Mouse (Mus musculus) stomach, postnatal 0 days (tissue): ENCODE measurements around the gene Rimklb. TPM values are rescaled to one million over a fixed set of nuclear protein-coding genes. Genes with fewer than 3 reads are reported as not detected.
A peak's percentile ranks its signal among the peaks of the same experiment; 100 is the strongest.

Experiments
- ATAC-seq: fragments of 200-750 bp; cut with Nextera tagmentation; 2 replicates; pipeline ENCODE4 v1.8.0; 2017; ENCODE audit not compliant: low FRiP score, low TSS enrichment
- DNase-seq: peaks from one replicate; pipeline ENCODE4 v3.0.0-alpha.2; 2016; ENCODE audit warnings: low spot score
- H3K27ac ChIP-seq: fragments of 300-500 bp; sonication (generic); replicated peaks from 2 replicates; pipeline ENCODE4 v1.5.1; 2014; ENCODE audit warnings: mild to moderate bottlenecking, control low read depth
- H3K27me3 ChIP-seq: fragments of 300-500 bp; sonication (generic); 2 replicates; pipeline ENCODE4 v1.6.1; 2014; ENCODE audit warnings: low read length; ENCODE audit not compliant: control insufficient read depth, insufficient read depth
- H3K36me3 ChIP-seq: fragments of 300-500 bp; sonication (generic); 2 replicates; pipeline ENCODE4 v1.6.1; 2014; ENCODE audit warnings: low read length, mixed read lengths; ENCODE audit not compliant: control insufficient read depth, insufficient read depth
- H3K4me1 ChIP-seq: fragments of 300-500 bp; sonication (generic); replicated peaks from 2 replicates; pipeline ENCODE4 v1.6.1; 2014; ENCODE audit warnings: antibody characterized with exemption; ENCODE audit not compliant: control insufficient read depth, insufficient read depth
- H3K4me2 ChIP-seq: fragments of 300-500 bp; sonication (generic); replicated peaks from 2 replicates; pipeline ENCODE4 v1.6.1; 2014; ENCODE audit warnings: low read depth, mild to moderate bottlenecking, control low read depth, moderate library complexity
- H3K4me3 ChIP-seq: fragments of 300-500 bp; sonication (generic); 2 replicates; pipeline ENCODE4 v1.5.1; 2014; ENCODE audit warnings: low read depth, low read length, control low read depth
- H3K9ac ChIP-seq: fragments of 300-500 bp; sonication (generic); 2 replicates; pipeline ENCODE4 v1.6.1; 2014; ENCODE audit warnings: mild to moderate bottlenecking, low read length, control low read depth, mixed read lengths
- H3K9me3 ChIP-seq: fragments of 300-500 bp; sonication (generic); 2 replicates; pipeline ENCODE4 v1.6.1; 2016; ENCODE audit warnings: low read length; ENCODE audit not compliant: control insufficient read depth
- CTCF ChIP-seq: IDR thresholded peaks from 2 replicates; pipeline ENCODE4 v1.5.1; 2016; ENCODE audit warnings: antibody characterized with exemption, low read depth, mild to moderate bottlenecking, moderate library complexity
- EP300 ChIP-seq: optimal IDR thresholded peaks from 2 replicates; pipeline ENCODE3; 2016; ENCODE audit warnings: antibody characterized with exemption
- WGBS: fragments of 180-500 bp; shearing (Covaris S2); extraction: QIAGEN DNeasy Blood & Tissue Kit; methylation state at CpG from one replicate; pipeline ENCODE4 v1.1.7; 2014; 5-methylcytosine and 5-hydroxymethylcytosine counted together
- polyA plus RNA-seq: library from polyadenylated mRNA; unstranded; fragments of >200 nt; fragmentation: Nextera tagmentation; extraction: Ambion mirVana; gene quantifications from 2 replicates; pipeline ENCODE4 v1.2.1, GENCODE M21; 2015

Gene Rimklb
- polyA plus RNA-seq, 1 experiment from 2014 or later, result 2.4 TPM

DNA sequence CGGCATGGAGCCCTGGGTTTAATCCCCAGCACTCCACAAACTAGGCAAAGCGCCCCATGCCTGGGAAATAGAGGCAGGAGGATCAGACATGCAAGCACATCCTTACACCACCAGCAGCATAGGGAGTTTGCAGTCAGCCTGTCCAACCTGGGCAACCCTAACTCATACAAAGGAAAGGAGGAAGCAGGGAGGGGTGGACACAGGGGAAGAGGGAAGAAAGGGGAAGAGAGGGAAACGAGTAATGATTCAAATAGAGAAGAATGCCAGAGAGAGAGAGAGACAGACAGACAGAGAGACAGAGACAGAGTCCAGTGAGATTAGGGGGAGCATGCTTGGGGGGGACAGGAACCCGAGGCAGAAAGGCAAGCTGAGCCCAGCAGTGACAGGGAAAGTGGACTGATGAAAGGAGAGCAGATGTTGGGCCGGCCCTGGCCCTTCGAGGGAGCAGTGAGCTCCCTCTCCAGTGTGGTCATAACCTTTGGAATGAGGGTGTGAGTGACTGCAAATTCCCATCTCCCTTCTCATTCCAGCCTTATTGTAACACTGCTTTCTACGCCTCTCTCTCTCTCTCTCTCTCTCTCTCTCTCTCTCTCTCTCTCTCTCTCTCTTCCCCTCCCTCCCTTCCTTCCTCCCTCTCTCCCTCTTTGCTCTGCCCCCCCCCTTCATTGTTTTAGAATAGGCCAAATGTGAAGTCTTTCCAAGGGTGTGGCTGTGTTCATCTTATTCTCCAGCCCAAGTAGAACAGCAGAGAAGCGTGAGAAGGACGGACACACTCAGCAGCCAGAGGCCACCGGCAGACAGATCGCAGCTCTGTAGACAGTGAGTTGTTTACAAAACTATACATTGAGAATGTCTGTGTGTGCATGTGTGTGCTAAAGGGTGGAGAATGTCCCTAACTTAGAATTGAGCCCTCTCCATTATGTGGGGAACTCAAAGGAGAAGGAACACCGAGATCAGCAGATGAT, 14.6 kb upstream of the Rimklb start:
- peak overlapping the region; percentile 47; the same call in 1 of the 2 replicates for H3K9ac ChIP-seq
- H3K27ac ChIP-seq, result peak overlapping the region; percentile 78

DNA sequence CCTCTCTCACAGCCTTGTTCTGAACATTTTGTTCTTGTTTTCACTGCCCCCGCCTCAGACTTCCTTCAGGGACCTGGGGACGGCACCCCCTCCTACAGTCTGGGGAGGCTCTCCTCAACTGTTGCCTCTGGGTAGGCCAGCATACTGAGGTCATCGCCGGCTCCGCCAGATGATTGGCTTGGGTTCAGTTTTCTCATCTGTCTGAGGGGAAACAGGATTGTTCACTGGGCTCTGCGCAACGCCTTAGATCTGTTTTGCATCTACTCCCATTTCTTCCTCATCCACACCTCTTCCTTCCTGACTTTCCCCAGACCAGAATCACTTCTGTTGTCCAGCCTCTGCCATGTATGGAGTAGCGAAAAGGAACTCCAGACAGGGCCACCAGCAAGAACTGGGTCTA, 9.9 kb upstream of the Rimklb start:
- ATAC-seq (peak; percentile 50; the same call in 1 of the 2 replicates), DNase-seq (no peak)
- no peak for TF ChIP-seq EP300
- no peak for TF ChIP-seq CTCF
- no peaks in the 10 kb centered on the region for H3K36me3 ChIP-seq
- WGBS, result 61% methylated on average over 8 of the region's 8 CpGs
- H3K4me1 ChIP-seq, result no peaks in the 10 kb centered on the region
- no peak overlapping the region for H3K4me3 ChIP-seq
- H3K27ac ChIP-seq, result 0 out of 2 replicates have a peak overlapping the region, but pooled peaks have one; percentile 49
- H3K27me3 ChIP-seq, result no peaks in the 10 kb centered on the region
- no peak overlapping the region for H3K4me2 ChIP-seq
- no peak overlapping the region for H3K9ac ChIP-seq
- no peaks in the 10 kb centered on the region for H3K9me3 ChIP-seq

More for the DNA sequence above, 14.6 kb upstream of the Rimklb start:
- 29% methylated on average over 11 of the region's 12 CpGs for WGBS
- no peak for DNase-seq
- Histone ChIP-seq H3K27me3 (no peaks in the 10 kb centered on the region), H3K4me3 (peak overlapping the region; percentile 29), H3K4me2 (peak overlapping the region; percentile 34; the same call in 1 of the 2 replicates), H3K9me3 (no peaks in the 10 kb centered on the region), H3K4me1 (no peaks in the 10 kb centered on the region), H3K36me3 (no peaks in the 10 kb centered on the region)
- ATAC-seq, result peak; percentile 53; the same call in 1 of the 2 replicates
- TF ChIP-seq EP300 (no peak), CTCF (no peak)

DNA sequence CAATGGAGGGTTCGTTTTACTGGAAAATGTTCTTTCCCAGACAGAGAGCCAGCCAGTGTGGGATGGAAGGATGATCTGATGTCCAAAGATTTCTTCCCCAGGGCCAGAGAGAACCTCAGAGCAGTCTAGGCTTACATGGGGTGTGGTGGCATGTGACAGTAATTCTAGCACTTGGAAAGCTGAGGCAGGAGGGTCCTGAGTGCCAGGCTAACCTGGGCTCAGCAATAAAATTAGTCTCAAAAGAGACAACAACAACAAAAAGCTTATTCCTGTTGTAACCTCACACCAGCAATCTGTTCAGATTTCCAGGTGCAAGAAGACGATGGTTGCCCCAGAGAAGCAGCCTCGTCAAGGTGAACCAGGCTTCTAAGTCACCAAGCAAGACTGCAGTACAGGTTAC, 7.0 kb upstream of the Rimklb start, which contains the start of gene Mfap5:
Mfap5 (plus strand) TSS at position 301 of the 400 bp plus-strand sequence.
- H3K27me3 ChIP-seq, result no peaks in the 10 kb centered on the region
- H3K9me3 ChIP-seq, result no peaks in the 10 kb centered on the region
- H3K27ac ChIP-seq, result peak within 1 kb of the TSS; percentile 72
- no peaks in the 10 kb centered on the region for H3K4me1 ChIP-seq
- no peak within 1 kb of the TSS for H3K9ac ChIP-seq
- no peaks in the 10 kb centered on the region for H3K36me3 ChIP-seq
- ATAC-seq (no peak), DNase-seq (no peak)
- no peak within 1 kb of the TSS for H3K4me3 ChIP-seq
- TF ChIP-seq CTCF (no peak), EP300 (no peak)
- no peak within 1 kb of the TSS for H3K4me2 ChIP-seq
- 79% methylated on average over 3 of the region's 3 CpGs for WGBS

DNA sequence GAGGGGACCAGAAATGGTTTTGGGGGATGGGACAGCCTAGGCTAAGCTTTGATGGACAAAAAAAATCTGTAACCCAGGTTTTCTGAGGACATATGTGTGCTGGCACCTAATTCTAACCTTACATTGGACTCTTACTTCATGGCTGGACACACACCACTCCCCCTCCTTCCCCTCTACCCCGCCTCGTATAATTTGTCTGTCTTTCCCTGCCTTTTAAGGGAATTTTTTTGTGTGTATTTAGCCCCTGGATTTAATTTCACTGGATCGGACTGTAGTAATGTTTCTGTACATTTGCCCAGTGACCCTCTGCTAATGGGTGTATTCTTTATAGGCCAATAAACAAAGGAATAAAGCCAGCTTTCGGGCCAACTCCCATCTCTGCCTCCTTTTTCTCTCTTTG, 6.5 kb upstream of the Rimklb start:
- no peaks in the 10 kb centered on the region for H3K36me3 ChIP-seq
- no peak overlapping the region for H3K4me3 ChIP-seq
- H3K27me3 ChIP-seq, result no peaks in the 10 kb centered on the region
- DNase-seq, result no peak
- no peak overlapping the region for H3K4me2 ChIP-seq
- no peaks in the 10 kb centered on the region for H3K4me1 ChIP-seq
- ATAC-seq, result peak; percentile 66; the same call in 1 of the 2 replicates
- peak overlapping the region; percentile 72 for H3K27ac ChIP-seq
- 33% methylated on average over 4 of the region's 4 CpGs for WGBS
- TF ChIP-seq EP300 (no peak), CTCF (no peak)
- no peaks in the 10 kb centered on the region for H3K9me3 ChIP-seq
- H3K9ac ChIP-seq, result no peak overlapping the region

DNA sequence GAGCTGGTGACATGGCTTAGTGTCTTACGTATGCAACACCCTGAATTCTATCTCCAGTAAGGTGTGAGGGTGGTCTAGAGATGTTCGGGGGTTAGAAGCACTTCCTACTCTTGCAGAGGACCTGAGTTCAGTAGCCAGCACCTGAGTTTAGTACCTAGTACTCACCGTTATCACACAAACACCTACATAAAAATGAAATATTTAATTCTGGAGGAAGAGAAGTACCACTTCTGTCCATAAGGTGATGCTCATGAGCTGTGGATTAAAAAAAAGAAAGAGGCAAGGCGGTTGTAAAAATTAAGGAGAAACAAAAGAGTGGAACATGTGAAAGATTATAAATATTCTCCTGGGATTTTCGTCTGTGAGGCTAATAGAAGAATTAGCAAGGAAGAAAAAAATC, 2.1 kb downstream of the Rimklb start:
- 28% methylated on average over 5 of the region's 5 CpGs for WGBS
- H3K27ac ChIP-seq, result no peak overlapping the region
- no peak overlapping the region for H3K9ac ChIP-seq
- no peaks in the 10 kb centered on the region for H3K36me3 ChIP-seq
- H3K4me2 ChIP-seq, result no peak overlapping the region
- no peaks in the 10 kb centered on the region for H3K27me3 ChIP-seq
- no peak for ATAC-seq
- no peaks in the 10 kb centered on the region for H3K9me3 ChIP-seq
- TF ChIP-seq EP300 (no peak), CTCF (peak; percentile 88)
- DNase-seq, result no peak
- H3K4me3 ChIP-seq, result no peak overlapping the region
- no peaks in the 10 kb centered on the region; the same call in 1 of the 2 replicates for H3K4me1 ChIP-seq
